Mouse (Mus musculus) right cerebral cortex, adult 18-20 months (tissue): ENCODE results near the gene Gosr1.
"Not testable (repeated sequence)": the region's sequence is repeated elsewhere in the genome, so short reads cannot be mapped to it uniquely, and the experiment has no call there.

ENCODE experiments used
- DNase-seq: peaks from one replicate; pipeline ENCODE4 v3.0.0; 2022; ENCODE audit warnings: mixed read lengths

Gosr1 gene

GRCm38 (mm10) chr11:76763053-76763740 is at the start of gene Gosr1:
TSS of gene Gosr1 (minus strand) at chr11:76763579.
- peak; percentile 94 for DNase-seq

GRCm38 (mm10) chr11:76810706-76811495 is 47.5 kb upstream of the Gosr1 start:
- no peak for DNase-seq

- no peak for DNase-seq
These were observed 46.1 kb upstream of the Gosr1 start for GRCm38 (mm10) chr11:76809450-76809849.

GRCm38 (mm10) chr11:76808550-76808949 is 45.2 kb upstream of the Gosr1 start:
- DNase-seq = no peak

GRCm38 (mm10) chr11:76807007-76807679 is 43.8 kb upstream of the Gosr1 start:
- no peak for DNase-seq

GRCm38 (mm10) chr11:76806026-76806425 is 42.6 kb upstream of the Gosr1 start:
- no peak for DNase-seq

- not testable (repeated sequence) for DNase-seq
These were observed 41.7 kb upstream of the Gosr1 start for GRCm38 (mm10) chr11:76805072-76805471.

- DNase-seq = no peak
These were observed 39.9 kb upstream of the Gosr1 start for GRCm38 (mm10) chr11:76803266-76803665.

GRCm38 (mm10) chr11:76797236-76797635 is 33.9 kb upstream of the Gosr1 start:
- DNase-seq = no peak

- DNase-seq = peak; percentile 7
These were observed 31.9 kb upstream of the Gosr1 start for GRCm38 (mm10) chr11:76795326-76795725.

GRCm38 (mm10) chr11:76791331-76791730 is 28.0 kb upstream of the Gosr1 start:
- no peak for DNase-seq

GRCm38 (mm10) chr11:76789252-76789651 is 25.9 kb upstream of the Gosr1 start:
- DNase-seq = peak; percentile 35

GRCm38 (mm10) chr11:76775533-76775932 is 12.2 kb upstream of the Gosr1 start:
- no peak for DNase-seq

GRCm38 (mm10) chr11:76773811-76774210 is 10.4 kb upstream of the Gosr1 start:
- no peak for DNase-seq

GRCm38 (mm10) chr11:76770566-76770965 is 7.2 kb upstream of the Gosr1 start:
- no peak for DNase-seq

- no peak for DNase-seq
These were observed 353 bp upstream of the Gosr1 start for GRCm38 (mm10) chr11:76763741-76764122.

- no peak for DNase-seq
These were observed 11.1 kb downstream of the Gosr1 start for GRCm38 (mm10) chr11:76752276-76752675.

GRCm38 (mm10) chr11:76748819-76749218 is 14.6 kb downstream of the Gosr1 start:
- DNase-seq = no peak

GRCm38 (mm10) chr11:76745921-76746320 is 17.5 kb downstream of the Gosr1 start:
- DNase-seq = no peak

GRCm38 (mm10) chr11:76744550-76744949 is 18.8 kb downstream of the Gosr1 start:
- peak; percentile 65 for DNase-seq

GRCm38 (mm10) chr11:76742511-76742910 is 20.9 kb downstream of the Gosr1 start:
- no peak for DNase-seq

GRCm38 (mm10) chr11:76739125-76739524 is 24.3 kb downstream of the Gosr1 start:
- no peak for DNase-seq

- no peak for DNase-seq
These were observed 27.5 kb downstream of the Gosr1 start for GRCm38 (mm10) chr11:76735753-76736324.
